Mouse (Mus musculus): ENCODE measurements around the gene Tmem220. TPM values are rescaled to one million over a fixed set of nuclear protein-coding genes. Genes with fewer than 3 reads are reported as not detected.

Gene Tmem220
- polyA plus RNA-seq (2012; ENCODE audit: insufficient read depth, insufficient read length, missing spikeins) = 7.6 and 7.8 TPM in 2 replicates

- Histone ChIP-seq H3K27ac (replicated peaks; ENCODE audit: low read depth, low read length) (peak within 1 kb of the TSS; percentile 51), H3K4me1 (ENCODE audit: control insufficient read depth, insufficient read depth, insufficient read length, low read length) (no peaks in the 10 kb centered on the region), H3K4me3 (ENCODE audit: insufficient read depth, low read depth, low read length) (peak within 1 kb of the TSS; percentile 64)
Measured at GRCm38 (mm10) chr11:67024867-67025477, at the start of gene Tmem220. Gene Tmem220 (plus strand): TSS chr11:67025154.

- no peaks in the 10 kb centered on the region for H3K4me1 ChIP-seq (ENCODE audit: control insufficient read depth, insufficient read depth, insufficient read length, low read length)
- H3K27ac ChIP-seq (replicated peaks; ENCODE audit: low read depth, low read length) = no peak overlapping the region
- no peak overlapping the region for H3K4me3 ChIP-seq (ENCODE audit: insufficient read depth, low read depth, low read length)
Measured at GRCm38 (mm10) chr11:66975606-66976330, 49.2 kb upstream of the Tmem220 start.

- no peak overlapping the region for H3K27ac ChIP-seq (replicated peaks; ENCODE audit: low read depth, low read length)
- H3K4me1 ChIP-seq (ENCODE audit: control insufficient read depth, insufficient read depth, insufficient read length, low read length) = no peaks in the 10 kb centered on the region
- H3K4me3 ChIP-seq (ENCODE audit: insufficient read depth, low read depth, low read length) = no peak overlapping the region
Measured at GRCm38 (mm10) chr11:66981336-66982115, 43.4 kb upstream of the Tmem220 start.

- Histone ChIP-seq H3K27ac (replicated peaks; ENCODE audit: low read depth, low read length) (no peak overlapping the region), H3K4me1 (ENCODE audit: control insufficient read depth, insufficient read depth, insufficient read length, low read length) (no peaks in the 10 kb centered on the region), H3K4me3 (ENCODE audit: insufficient read depth, low read depth, low read length) (no peak overlapping the region)
Measured at GRCm38 (mm10) chr11:66982794-66983193, 42.2 kb upstream of the Tmem220 start.

- Histone ChIP-seq H3K27ac (replicated peaks; ENCODE audit: low read depth, low read length) (no peak overlapping the region), H3K4me3 (ENCODE audit: insufficient read depth, low read depth, low read length) (no peak overlapping the region)
Measured at GRCm38 (mm10) chr11:66983422-66984164, 41.4 kb upstream of the Tmem220 start.

GRCm38 (mm10) chr11:66984165-66985135 lies 40.5 kb upstream of the Tmem220 start:
- Histone ChIP-seq H3K27ac (replicated peaks; ENCODE audit: low read depth, low read length) (no peak overlapping the region), H3K4me1 (ENCODE audit: control insufficient read depth, insufficient read depth, insufficient read length, low read length) (no peaks in the 10 kb centered on the region), H3K4me3 (ENCODE audit: insufficient read depth, low read depth, low read length) (peak overlapping the region; percentile 56)

More at GRCm38 (mm10) chr11:66983422-66984164, 41.4 kb upstream of the Tmem220 start:
- H3K4me1 ChIP-seq (ENCODE audit: control insufficient read depth, insufficient read depth, insufficient read length, low read length) = no peaks in the 10 kb centered on the region

GRCm38 (mm10) chr11:66985136-66985702 lies 39.7 kb upstream of the Tmem220 start:
- H3K4me3 ChIP-seq (ENCODE audit: insufficient read depth, low read depth, low read length) = peak overlapping the region; percentile 56
- H3K27ac ChIP-seq (replicated peaks; ENCODE audit: low read depth, low read length) = no peak overlapping the region
- no peaks in the 10 kb centered on the region for H3K4me1 ChIP-seq (ENCODE audit: control insufficient read depth, insufficient read depth, insufficient read length, low read length)

GRCm38 (mm10) chr11:66992150-66992549 lies 32.8 kb upstream of the Tmem220 start:
- H3K4me3 ChIP-seq (ENCODE audit: insufficient read depth, low read depth, low read length) = no peak overlapping the region
- H3K4me1 ChIP-seq (ENCODE audit: control insufficient read depth, insufficient read depth, insufficient read length, low read length) = no peaks in the 10 kb centered on the region
- no peak overlapping the region for H3K27ac ChIP-seq (replicated peaks; ENCODE audit: low read depth, low read length)

GRCm38 (mm10) chr11:66993674-66994073 lies 31.3 kb upstream of the Tmem220 start:
- peaks cover 3% of the 10 kb centered on the region; the same call in 1 of the 2 replicates for H3K4me1 ChIP-seq (ENCODE audit: control insufficient read depth, insufficient read depth, insufficient read length, low read length)
- H3K27ac ChIP-seq (replicated peaks; ENCODE audit: low read depth, low read length) = no peak overlapping the region
- H3K4me3 ChIP-seq (ENCODE audit: insufficient read depth, low read depth, low read length) = no peak overlapping the region

GRCm38 (mm10) chr11:66996446-66996845 lies 28.5 kb upstream of the Tmem220 start:
- Histone ChIP-seq H3K4me3 (ENCODE audit: insufficient read depth, low read depth, low read length) (no peak overlapping the region), H3K27ac (replicated peaks; ENCODE audit: low read depth, low read length) (no peak overlapping the region), H3K4me1 (ENCODE audit: control insufficient read depth, insufficient read depth, insufficient read length, low read length) (peaks cover 3% of the 10 kb centered on the region; the same call in 1 of the 2 replicates)

GRCm38 (mm10) chr11:66998467-66999403 lies 26.2 kb upstream of the Tmem220 start:
- 0 out of 2 replicates have a peak overlapping the region, but pooled peaks have one; percentile 1 for H3K27ac ChIP-seq (replicated peaks; ENCODE audit: low read depth, low read length)
- no peak overlapping the region for H3K4me3 ChIP-seq (ENCODE audit: insufficient read depth, low read depth, low read length)
- peaks cover 3% of the 10 kb centered on the region; the same call in 1 of the 2 replicates for H3K4me1 ChIP-seq (ENCODE audit: control insufficient read depth, insufficient read depth, insufficient read length, low read length)

- Histone ChIP-seq H3K4me1 (ENCODE audit: control insufficient read depth, insufficient read depth, insufficient read length, low read length) (peaks cover 3% of the 10 kb centered on the region; the same call in 1 of the 2 replicates), H3K27ac (replicated peaks; ENCODE audit: low read depth, low read length) (no peak overlapping the region), H3K4me3 (ENCODE audit: insufficient read depth, low read depth, low read length) (no peak overlapping the region)
Measured at GRCm38 (mm10) chr11:67000671-67001070, 24.3 kb upstream of the Tmem220 start.

- Histone ChIP-seq H3K4me1 (ENCODE audit: control insufficient read depth, insufficient read depth, insufficient read length, low read length) (peaks cover 3% of the 10 kb centered on the region; the same call in 1 of the 2 replicates), H3K27ac (replicated peaks; ENCODE audit: low read depth, low read length) (no peak overlapping the region), H3K4me3 (ENCODE audit: insufficient read depth, low read depth, low read length) (no peak overlapping the region)
Measured at GRCm38 (mm10) chr11:67001717-67002116, 23.2 kb upstream of the Tmem220 start.

Measured in brown adipose tissue, adult 24 weeks (tissue).